Mouse (Mus musculus) Patski (cell line): ENCODE results near the gene Gnb5. TPM values are rescaled to one million over a fixed set of nuclear protein-coding genes. Genes with fewer than 3 reads are reported as not detected.

Experiments used
- ATAC-seq: fragments of 100-300 bp; one replicate; pipeline ENCODE4 v1.8.0; 2021
- CTCF ChIA-PET: fragments of 350-600 bp; sonication (Branson Sonifier 250); formaldehyde crosslinking; loops from one replicate; lab custom pipeline; 2022; ENCODE audit warnings: inconsistent platforms; lab: Charles Lee
- POLR2A ChIA-PET: fragments of 350-600 bp; sonication (Branson Sonifier 250); formaldehyde crosslinking; loops from one replicate; lab custom pipeline; 2022; ENCODE audit warnings: antibody characterized with exemption, inconsistent platforms; lab: Charles Lee
- DNase-seq: peaks from one replicate; pipeline ENCODE4 v3.0.0-alpha.2; 2011; ENCODE audit warnings: low read depth, low spot score
- H3K27me3 ChIP-seq: fragments of 371-371 bp; one replicate; pipeline ENCODE4 v1.5.1; 2021
- CTCF ChIP-seq: fragments of 100-300 bp; IDR thresholded peaks from one replicate; pipeline ENCODE4 v1.5.1; 2021
- in situ Hi-C: fragments of 300-500 bp; cut with MboI; formaldehyde crosslinking; loops from 3 replicates; pipeline ENCODE4 v1.11.1; 2018; ENCODE audit warnings: low pct_unique_long_range_greater_than_20kb, mixed read lengths
- polyA plus RNA-seq: library from polyadenylated mRNA; unstranded; gene quantifications from one replicate; pipeline ENCODE4 v1.2.3, GENCODE M21; 2021

Gene Gnb5
- polyA plus RNA-seq, 1 experiment from 2014 or later, result 58.9 TPM

- in situ Hi-C loops, result no loop called here
- POLR2A ChIA-PET, result no interaction called here
- no peak for ATAC-seq
These were observed 2.3 kb upstream of the Gnb5 start for GRCm38 (mm10) chr9:75303701-75304261.

DNA sequence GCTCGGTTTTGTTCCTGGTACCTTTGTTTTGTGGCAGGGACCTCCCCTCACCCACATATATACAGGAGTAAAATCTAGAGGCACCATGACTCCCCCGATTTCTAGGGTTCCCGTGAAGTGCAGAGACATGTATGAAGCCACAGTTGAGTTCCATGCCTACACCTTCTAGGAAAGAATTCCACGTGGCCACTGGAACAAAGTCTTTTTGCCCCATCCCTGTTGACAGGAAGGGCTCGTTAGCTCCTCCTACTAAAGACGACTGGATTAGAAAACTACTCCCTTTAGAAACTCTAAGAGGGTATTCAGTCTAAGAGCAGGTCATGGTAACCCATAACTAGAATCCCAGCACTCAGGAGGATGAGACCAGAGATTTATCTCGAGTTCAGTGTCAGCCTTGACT is 1.8 kb upstream of the Gnb5 start:
- DNase-seq (no peak), ATAC-seq (no peak)
- POLR2A ChIA-PET, result interaction anchor here (1.2 kb wide), 1 partner anchor 12 kb away, joined by 3 read pairs; no protein-coding TSS in a partner anchor
- in situ Hi-C loops, result no loop called here
- no peaks in the 10 kb centered on the region for H3K27me3 ChIP-seq
- CTCF ChIA-PET, result interaction anchor here (3.6 kb wide), 1 partner anchor 8 kb away, joined by 14 read pairs; no protein-coding TSS in a partner anchor
- no peak for TF ChIP-seq CTCF

More at GRCm38 (mm10) chr9:75303701-75304261, 2.3 kb upstream of the Gnb5 start:
- H3K27me3 ChIP-seq, result no peaks in the 10 kb centered on the region
- DNase-seq, result no peak
- CTCF ChIA-PET, result interaction anchor here (3.6 kb wide), 1 partner anchor 9 kb away, joined by 14 read pairs; no protein-coding TSS in a partner anchor
- no peak for TF ChIP-seq CTCF

DNA sequence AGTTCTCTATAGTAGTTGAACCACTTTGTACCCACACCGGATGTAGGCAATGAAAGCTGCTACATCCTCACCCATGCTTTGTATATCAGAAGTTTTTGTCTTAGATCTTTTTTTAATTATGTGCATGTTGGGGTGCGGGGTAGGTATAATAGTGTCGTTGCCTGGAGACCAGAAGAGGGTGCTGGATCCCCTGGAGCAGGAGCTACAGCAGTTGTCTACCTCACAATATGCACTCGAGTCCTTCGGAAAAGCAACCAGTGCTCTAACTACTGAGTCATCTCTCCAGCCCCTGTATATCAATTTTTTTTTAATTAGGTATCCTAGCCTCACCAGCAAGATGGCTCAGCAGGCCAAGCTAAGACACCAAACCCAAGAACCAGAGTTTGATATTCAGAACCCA is 927 bp downstream of the Gnb5 start:
- in situ Hi-C loops, result no loop called here
- TF ChIP-seq CTCF, result no peak
- no peaks in the 10 kb centered on the region for H3K27me3 ChIP-seq
- DNase-seq, result no peak
- ChIA-PET CTCF (interaction anchor here (0.7 kb wide), 1 partner anchor 13 kb away, joined by 3 read pairs; no protein-coding TSS in a partner anchor), POLR2A (no interaction called here)
- no peak for ATAC-seq

DNA sequence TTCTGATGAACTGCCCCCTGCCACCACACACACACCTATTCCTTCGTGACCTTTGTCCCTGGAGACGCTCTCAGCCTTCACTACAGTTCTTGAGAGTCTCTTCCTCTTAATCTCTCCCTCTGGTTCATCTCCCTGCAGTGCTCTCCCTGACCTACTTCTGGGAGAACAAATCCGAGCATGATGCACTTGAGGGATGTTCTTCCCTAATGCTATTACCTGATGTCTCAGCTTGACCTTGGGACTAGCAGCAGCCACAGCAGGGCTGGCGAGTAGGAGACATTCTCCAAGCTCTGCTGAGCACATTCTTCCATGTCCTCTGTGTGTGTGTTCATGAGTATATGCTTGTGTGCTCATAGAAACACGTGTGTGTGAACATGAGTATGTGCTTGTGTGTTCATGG is 2.5 kb downstream of the Gnb5 start:
- no peaks in the 10 kb centered on the region for H3K27me3 ChIP-seq
- DNase-seq (no peak), ATAC-seq (no peak)
- ChIA-PET CTCF (no interaction called here), POLR2A (no interaction called here)
- in situ Hi-C loops, result no loop called here
- TF ChIP-seq CTCF, result no peak

GRCm38 (mm10) chr9:75312008-75312407 is 5.9 kb downstream of the Gnb5 start:
- POLR2A ChIA-PET, result no interaction called here
- CTCF ChIA-PET, result interaction anchor here (1.3 to 2.7 kb wide), 5 partner anchors 9 to 262 kb away, joined by 3 to 14 read pairs (median 5); no protein-coding TSS in a partner anchor
- peak; percentile 83 for TF ChIP-seq CTCF

DNA sequence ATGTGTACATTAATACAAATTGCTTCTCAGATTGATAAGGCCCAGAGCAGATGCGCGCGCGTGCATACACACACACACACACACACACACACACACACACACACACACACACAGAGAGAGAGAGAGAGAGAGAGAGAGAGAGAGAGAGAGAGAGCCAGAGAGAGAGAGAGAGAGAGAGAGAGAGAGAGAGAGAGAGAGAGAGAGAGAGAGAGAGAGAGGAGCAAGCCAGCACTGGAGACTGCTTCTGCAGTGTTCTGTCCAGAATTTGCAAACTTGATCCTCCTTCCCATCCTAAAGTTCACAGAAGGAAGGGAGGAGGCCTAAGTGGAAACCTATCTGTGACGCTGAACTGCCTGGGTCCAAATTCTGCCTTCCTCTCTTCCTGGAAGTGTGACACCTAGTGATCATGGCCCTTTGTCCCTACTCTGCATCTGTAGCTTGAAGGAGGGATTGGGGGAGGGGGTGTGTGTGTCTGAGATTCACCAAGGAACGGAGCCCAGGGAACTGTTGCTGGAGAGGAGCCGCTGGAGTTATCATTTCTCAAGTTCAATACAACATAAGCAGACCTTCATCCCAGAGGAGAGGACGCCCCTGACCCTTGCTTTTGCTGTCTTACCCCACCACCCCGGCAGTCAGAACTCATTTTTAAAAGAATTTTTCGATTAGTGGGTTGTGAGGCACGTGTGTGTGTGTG is 7.2 kb downstream of the Gnb5 start:
- TF ChIP-seq CTCF, result no peak

More at GRCm38 (mm10) chr9:75312008-75312407, 5.9 kb downstream of the Gnb5 start:
- in situ Hi-C loops, result no loop called here
- no peaks in the 10 kb centered on the region for H3K27me3 ChIP-seq
- DNase-seq (no peak), ATAC-seq (no peak)

GRCm38 (mm10) chr9:75313832-75314516 is 7.9 kb downstream of the Gnb5 start:
- ChIA-PET CTCF (interaction anchor here (1.2 to 2.5 kb wide), 2 partner anchors 11 to 18 kb away, joined by 3 to 14 read pairs; no protein-coding TSS in a partner anchor), POLR2A (interaction anchor here (0.6 kb wide), 1 partner anchor 228 kb away, joined by 4 read pairs; no protein-coding TSS in a partner anchor)
- no peak for TF ChIP-seq CTCF
- ATAC-seq (peak; percentile 80), DNase-seq (no peak)
- H3K27me3 ChIP-seq, result no peaks in the 10 kb centered on the region
- in situ Hi-C loops, result no loop called here

More for the DNA sequence above, 7.2 kb downstream of the Gnb5 start:
- in situ Hi-C loops, result no loop called here
- DNase-seq (no peak), ATAC-seq (no peak)
- CTCF ChIA-PET, result interaction anchor here (1.0 to 2.7 kb wide), 7 partner anchors 10 to 264 kb away, joined by 3 to 14 read pairs (median 3); no protein-coding TSS in a partner anchor
- POLR2A ChIA-PET, result no interaction called here
- H3K27me3 ChIP-seq, result no peaks in the 10 kb centered on the region

GRCm38 (mm10) chr9:75314517-75315105 is 8.5 kb downstream of the Gnb5 start:
- ATAC-seq, result peak; percentile 25

DNA sequence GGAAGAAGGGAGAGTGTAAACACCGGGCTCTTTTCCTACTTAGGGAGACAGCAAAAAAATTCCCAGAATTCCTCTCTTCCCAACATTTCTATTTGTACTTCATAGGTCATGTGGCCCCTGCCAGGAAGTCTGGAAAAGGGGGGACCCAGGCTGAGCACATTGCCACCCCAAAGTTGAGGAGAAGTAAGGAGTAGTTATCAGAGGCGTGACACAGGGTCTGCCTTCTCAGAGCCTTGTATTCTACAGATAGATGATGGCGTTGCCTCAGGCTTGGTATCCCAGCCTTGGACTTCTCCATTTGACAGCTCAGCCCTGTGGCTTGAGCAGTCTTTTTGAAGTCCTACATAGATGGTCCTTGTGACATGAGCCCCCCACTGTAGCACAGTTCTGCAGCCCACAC is 9.2 kb downstream of the Gnb5 start:
- CTCF ChIA-PET, result no interaction called here
- POLR2A ChIA-PET, result interaction anchor here (0.7 kb wide), 1 partner anchor 183 kb away, joined by 3 read pairs; no protein-coding TSS in a partner anchor
- no peak for ATAC-seq
- no peak for DNase-seq
- no peak for TF ChIP-seq CTCF
- no peaks in the 10 kb centered on the region for H3K27me3 ChIP-seq
- in situ Hi-C loops, result no loop called here

More at GRCm38 (mm10) chr9:75314517-75315105, 8.5 kb downstream of the Gnb5 start:
- no peak for TF ChIP-seq CTCF
- DNase-seq, result no peak
- ChIA-PET POLR2A (interaction anchor here (0.6 to 0.7 kb wide), 2 partner anchors 184 to 229 kb away, joined by 3 to 4 read pairs; no protein-coding TSS in a partner anchor), CTCF (interaction anchor here (1.2 kb wide), 1 partner anchor 19 kb away, joined by 3 read pairs; no protein-coding TSS in a partner anchor)
- in situ Hi-C loops, result no loop called here
- H3K27me3 ChIP-seq, result no peaks in the 10 kb centered on the region

- CTCF ChIA-PET, result no interaction called here
- no peak for ATAC-seq
- TF ChIP-seq CTCF, result no peak
These were observed 10.7 kb downstream of the Gnb5 start for GRCm38 (mm10) chr9:75316771-75317170.

More at GRCm38 (mm10) chr9:75316771-75317170, 10.7 kb downstream of the Gnb5 start:
- in situ Hi-C loops, result no loop called here
- no peaks in the 10 kb centered on the region for H3K27me3 ChIP-seq
- DNase-seq, result no peak
- POLR2A ChIA-PET, result no interaction called here
